Mouse (Mus musculus): ENCODE measurements around the gene Pgm5. TPM values are rescaled to one million over a fixed set of nuclear protein-coding genes. Genes with fewer than 3 reads are reported as not detected.

The Pgm5 gene
- polyA plus RNA-seq, 1 experiment from 2014 or later = 4.7 TPM

DNA sequence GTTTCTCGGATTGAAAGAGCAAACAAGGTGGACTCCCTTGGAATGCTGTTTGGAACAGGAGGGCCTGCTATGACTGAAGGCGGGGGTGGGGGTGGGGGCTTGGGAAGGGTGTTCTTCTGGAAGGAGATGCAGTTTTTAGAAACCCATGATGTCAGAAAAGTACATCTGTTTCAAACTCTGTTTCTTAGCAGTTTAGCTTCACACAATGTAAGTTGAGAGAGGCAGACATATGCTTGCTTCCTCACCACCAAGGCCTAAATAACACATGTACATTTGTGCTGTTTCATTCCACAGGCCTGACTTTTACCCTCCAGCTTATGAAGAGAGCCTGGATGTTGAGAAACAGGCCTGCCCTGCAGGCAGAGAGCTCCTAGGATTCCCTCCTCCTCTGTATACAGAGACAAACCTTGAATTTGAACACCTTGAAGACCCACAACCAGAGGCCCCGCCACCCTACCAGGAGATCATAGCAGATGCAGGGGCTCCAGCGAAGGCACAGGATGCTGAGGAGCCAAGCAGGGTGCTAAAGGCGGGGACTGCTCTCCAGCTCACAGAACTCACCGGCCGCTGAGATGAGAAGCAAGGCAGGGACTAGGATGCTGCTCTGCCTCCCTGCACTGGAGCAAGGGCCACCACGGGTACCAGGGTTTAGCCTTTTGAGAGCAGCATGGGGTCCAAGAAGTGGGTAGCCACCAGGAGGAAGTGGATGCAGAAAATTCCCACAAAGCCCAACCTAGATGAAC, 184.2 kb downstream of the Pgm5 start:
- ATAC-seq (ENCODE audit: insufficient number of reproducible peaks, low FRiP score) = no peak
- Histone ChIP-seq H3K27ac (ENCODE audit: poor library complexity, severe bottlenecking) (no peak overlapping the region), H3K27me3 (replicated peaks) (no peaks in the 10 kb centered on the region), H3K36me3 (no peaks in the 10 kb centered on the region), H3K4me2 (no peak overlapping the region), H3K4me1 (replicated peaks) (peaks cover 33% of the 10 kb centered on the region), H3K4me3 (no peak overlapping the region), H3K9ac (no peak overlapping the region), H3K9me3 (replicated peaks) (no peaks in the 10 kb centered on the region)
- WGBS = 54% methylated on average over 8 of the region's 8 CpGs

DNA sequence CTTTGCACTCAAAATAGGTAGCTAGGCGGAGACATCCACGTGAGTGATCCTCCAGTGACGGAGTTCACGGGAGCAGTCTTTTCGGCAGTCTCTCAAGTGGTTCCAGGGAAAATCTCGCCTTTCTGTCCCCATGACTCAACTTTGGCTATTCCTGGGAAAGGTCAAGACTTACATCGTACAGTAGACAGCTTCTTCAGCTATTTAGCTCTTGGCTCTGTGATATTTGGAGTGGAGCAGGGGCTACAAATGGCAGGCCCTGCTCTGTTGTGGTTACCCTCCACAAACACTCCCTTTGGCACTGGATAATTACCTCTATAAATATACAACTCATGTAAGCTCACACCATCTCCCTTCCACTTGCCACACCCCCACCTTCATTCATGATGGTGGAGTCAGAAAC, 185.2 kb downstream of the Pgm5 start:
- Histone ChIP-seq H3K4me3 (no peak overlapping the region), H3K27me3 (replicated peaks) (no peaks in the 10 kb centered on the region), H3K4me1 (replicated peaks) (peaks cover 40% of the 10 kb centered on the region), H3K27ac (ENCODE audit: poor library complexity, severe bottlenecking) (peak overlapping the region; percentile 31; the same call in 1 of the 2 replicates), H3K36me3 (no peaks in the 10 kb centered on the region), H3K9ac (no peak overlapping the region), H3K9me3 (replicated peaks) (no peaks in the 10 kb centered on the region), H3K4me2 (no peak overlapping the region)
- ATAC-seq (ENCODE audit: insufficient number of reproducible peaks, low FRiP score) = no peak
- WGBS = 46% methylated on average over 7 of the region's 7 CpGs

DNA sequence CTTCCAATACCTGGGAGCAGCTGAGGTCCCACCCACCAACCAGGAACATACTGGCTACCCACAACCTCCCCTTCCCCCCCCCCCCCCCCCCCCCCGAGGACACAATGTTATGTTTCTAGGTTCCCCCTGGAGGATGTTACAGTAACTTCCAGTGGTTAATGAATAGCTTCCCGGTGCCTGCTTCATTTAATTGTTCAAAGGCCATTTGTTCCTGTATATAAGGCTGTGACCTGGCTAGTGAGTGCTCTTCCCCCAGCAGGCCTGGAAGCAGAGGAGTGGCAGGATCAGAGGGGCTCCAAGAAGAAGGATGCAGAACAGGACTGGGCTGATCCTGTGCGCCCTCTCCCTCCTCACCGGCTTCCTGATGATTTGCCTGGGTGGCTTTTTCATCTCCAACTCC, 187.9 kb downstream of the Pgm5 start, which contains the start of gene Tmem252:
TSS of gene Tmem252 (plus strand) at position 247 of the 400 bp plus-strand sequence.
- Histone ChIP-seq H3K27me3 (replicated peaks) (no peaks in the 10 kb centered on the region), H3K36me3 (no peaks in the 10 kb centered on the region), H3K9ac (no peak within 1 kb of the TSS), H3K27ac (ENCODE audit: poor library complexity, severe bottlenecking) (no peak within 1 kb of the TSS), H3K4me3 (no peak within 1 kb of the TSS), H3K4me2 (no peak within 1 kb of the TSS), H3K4me1 (replicated peaks) (peaks cover 40% of the 10 kb centered on the region), H3K9me3 (replicated peaks) (no peaks in the 10 kb centered on the region)
- ATAC-seq (ENCODE audit: insufficient number of reproducible peaks, low FRiP score) = no peak
- WGBS = 69% methylated on average over 4 of the region's 4 CpGs

DNA sequence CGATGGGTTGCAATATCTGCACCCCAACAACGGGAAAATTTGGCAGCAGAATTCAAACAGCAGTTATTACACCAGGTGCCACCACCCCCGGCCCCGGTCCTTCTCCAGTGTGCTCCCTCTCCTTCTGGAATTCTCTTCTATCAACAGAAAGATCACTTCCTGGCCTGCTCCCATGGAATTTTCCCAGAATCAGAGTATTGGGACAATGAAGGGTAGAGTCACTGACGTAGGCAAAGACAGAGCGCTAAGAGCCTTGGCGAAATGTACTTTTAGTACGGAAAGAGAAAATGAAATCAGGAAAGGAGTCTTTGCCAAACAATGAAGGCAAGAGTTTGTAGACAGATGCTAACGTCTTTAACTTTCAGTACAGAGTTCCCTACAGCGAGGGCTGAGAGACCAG, 188.3 kb downstream of the Pgm5 start:
- Histone ChIP-seq H3K9ac (no peak overlapping the region), H3K27me3 (replicated peaks) (no peaks in the 10 kb centered on the region), H3K27ac (ENCODE audit: poor library complexity, severe bottlenecking) (no peak overlapping the region), H3K36me3 (no peaks in the 10 kb centered on the region), H3K4me3 (no peak overlapping the region), H3K4me1 (replicated peaks) (peaks cover 38% of the 10 kb centered on the region), H3K9me3 (replicated peaks) (no peaks in the 10 kb centered on the region), H3K4me2 (no peak overlapping the region)
- WGBS = 74% methylated on average over 10 of the region's 10 CpGs
- ATAC-seq (ENCODE audit: insufficient number of reproducible peaks, low FRiP score) = no peak

DNA sequence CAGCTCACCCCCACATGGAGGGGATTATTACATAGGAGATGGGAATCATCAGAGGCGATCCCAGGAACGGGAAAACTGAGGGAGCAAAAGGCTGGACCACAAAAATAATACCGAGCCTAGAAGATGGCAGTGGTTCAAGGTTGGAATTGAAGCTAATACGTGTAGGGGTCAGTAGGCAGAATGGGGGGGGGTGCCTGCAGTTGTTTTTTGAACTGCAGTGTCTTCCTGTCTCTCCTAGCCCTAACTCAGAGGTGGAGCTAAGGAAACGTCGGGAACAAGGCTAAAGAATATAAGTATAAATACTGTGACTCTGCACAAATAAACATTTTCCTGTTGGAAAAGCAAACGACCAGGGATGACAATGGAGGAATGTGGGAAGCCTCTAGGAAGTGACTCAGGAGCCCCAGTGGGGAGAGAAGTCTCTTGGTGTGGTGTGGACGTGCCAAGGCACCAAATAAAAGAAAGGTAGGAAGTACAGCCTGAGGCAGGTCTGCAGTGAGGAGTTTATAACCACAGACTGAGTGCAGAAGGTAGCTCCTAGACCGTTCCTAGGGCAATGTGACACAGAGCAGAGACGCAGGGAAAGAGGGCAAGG, 189.2 kb downstream of the Pgm5 start:
- Histone ChIP-seq H3K27ac (ENCODE audit: poor library complexity, severe bottlenecking) (no peak overlapping the region), H3K9me3 (replicated peaks) (no peaks in the 10 kb centered on the region), H3K4me3 (no peak overlapping the region), H3K4me1 (replicated peaks) (peaks cover 34% of the 10 kb centered on the region), H3K36me3 (no peaks in the 10 kb centered on the region), H3K4me2 (no peak overlapping the region), H3K9ac (no peak overlapping the region), H3K27me3 (replicated peaks) (no peaks in the 10 kb centered on the region)
- no peak for ATAC-seq (ENCODE audit: insufficient number of reproducible peaks, low FRiP score)
- WGBS = 59% methylated on average over 10 of the region's 10 CpGs

DNA sequence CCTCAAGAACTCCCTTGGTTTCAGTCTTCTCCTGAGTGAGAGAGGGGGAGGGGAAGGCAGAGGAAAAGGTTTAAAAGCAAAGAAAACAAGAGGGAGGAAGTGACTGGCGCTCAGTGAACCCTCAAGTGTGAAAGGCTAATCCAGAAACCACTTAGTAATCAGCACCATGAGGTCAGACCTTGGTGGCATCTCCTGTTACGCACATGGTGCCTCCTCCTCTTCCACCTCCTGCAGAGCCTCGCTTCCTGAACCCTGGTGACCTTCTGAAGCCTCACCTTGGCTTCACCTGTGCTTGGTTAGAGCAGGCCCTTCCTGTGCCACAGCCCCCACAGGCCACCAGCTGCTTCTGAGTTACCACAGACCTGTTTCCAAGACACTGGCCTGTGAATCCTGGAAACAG, 190.1 kb downstream of the Pgm5 start:
- no peaks in the 10 kb centered on the region for H3K36me3 ChIP-seq
- H3K27ac ChIP-seq (ENCODE audit: poor library complexity, severe bottlenecking) = peak overlapping the region; percentile 35; the same call in 1 of the 2 replicates
- no peaks in the 10 kb centered on the region for H3K27me3 ChIP-seq (replicated peaks)
- no peak overlapping the region for H3K4me3 ChIP-seq
- no peak overlapping the region for H3K4me2 ChIP-seq
- 40% methylated on average over 3 of the region's 3 CpGs for WGBS
- no peak overlapping the region for H3K9ac ChIP-seq
- ATAC-seq (ENCODE audit: insufficient number of reproducible peaks, low FRiP score) = peak; percentile 39; the same call in 1 of the 2 replicates
- H3K9me3 ChIP-seq (replicated peaks) = no peaks in the 10 kb centered on the region
- H3K4me1 ChIP-seq (replicated peaks) = peaks cover 25% of the 10 kb centered on the region

DNA sequence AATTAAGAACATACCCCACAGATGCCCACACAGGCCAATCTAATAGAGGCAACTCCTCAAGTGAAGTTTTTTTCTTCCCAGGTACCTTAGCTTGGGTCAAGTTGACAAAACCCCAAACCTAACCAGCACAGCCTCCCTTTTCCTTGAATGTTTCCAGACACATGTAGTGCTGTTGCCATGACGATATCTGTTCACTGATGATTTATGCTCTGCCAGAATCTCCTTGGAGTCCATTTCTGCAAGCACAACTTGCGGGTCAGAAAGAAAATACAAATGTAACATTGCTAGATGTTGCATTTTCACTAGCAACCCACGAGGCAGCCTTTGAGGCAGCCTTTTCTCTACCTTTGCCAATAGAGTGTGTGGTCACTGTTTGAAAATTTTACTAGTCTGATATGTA, 194.1 kb downstream of the Pgm5 start:
- H3K4me1 ChIP-seq (replicated peaks) = peaks cover 13% of the 10 kb centered on the region
- no peak overlapping the region for H3K27ac ChIP-seq (ENCODE audit: poor library complexity, severe bottlenecking)
- H3K9me3 ChIP-seq (replicated peaks) = no peaks in the 10 kb centered on the region
- H3K4me2 ChIP-seq = no peak overlapping the region
- H3K9ac ChIP-seq = no peak overlapping the region
- no peaks in the 10 kb centered on the region for H3K27me3 ChIP-seq (replicated peaks)
- H3K4me3 ChIP-seq = no peak overlapping the region
- no peaks in the 10 kb centered on the region for H3K36me3 ChIP-seq
- no peak for ATAC-seq (ENCODE audit: insufficient number of reproducible peaks, low FRiP score)
- 77% methylated on average over 3 of the region's 3 CpGs for WGBS

DNA sequence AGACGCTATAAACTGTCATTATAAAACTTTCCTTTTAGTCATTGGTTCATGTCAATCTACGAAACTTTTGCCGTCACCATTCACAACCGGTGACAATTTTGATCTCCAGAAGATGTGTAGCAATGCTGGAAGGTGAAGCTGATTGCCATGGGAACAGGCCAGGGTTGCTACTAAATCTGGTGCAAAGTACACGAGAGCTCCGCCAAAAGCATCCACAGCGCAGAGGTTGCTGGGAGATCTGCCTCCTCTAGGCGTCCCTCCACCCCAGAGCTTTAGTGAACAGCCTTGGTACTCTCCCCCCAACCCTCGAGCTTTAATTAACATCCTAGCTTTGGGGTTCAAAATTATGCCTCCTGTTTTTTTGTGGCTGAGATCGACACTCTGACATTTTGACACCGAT, 195.9 kb downstream of the Pgm5 start:
- H3K4me2 ChIP-seq = no peak overlapping the region
- H3K36me3 ChIP-seq = no peaks in the 10 kb centered on the region
- H3K27ac ChIP-seq (ENCODE audit: poor library complexity, severe bottlenecking) = no peak overlapping the region
- H3K27me3 ChIP-seq (replicated peaks) = no peaks in the 10 kb centered on the region
- no peaks in the 10 kb centered on the region for H3K4me1 ChIP-seq (replicated peaks)
- H3K4me3 ChIP-seq = no peak overlapping the region
- WGBS = 73% methylated on average over 11 of the region's 11 CpGs
- H3K9ac ChIP-seq = no peak overlapping the region
- ATAC-seq (ENCODE audit: insufficient number of reproducible peaks, low FRiP score) = no peak
- H3K9me3 ChIP-seq (replicated peaks) = no peaks in the 10 kb centered on the region

DNA sequence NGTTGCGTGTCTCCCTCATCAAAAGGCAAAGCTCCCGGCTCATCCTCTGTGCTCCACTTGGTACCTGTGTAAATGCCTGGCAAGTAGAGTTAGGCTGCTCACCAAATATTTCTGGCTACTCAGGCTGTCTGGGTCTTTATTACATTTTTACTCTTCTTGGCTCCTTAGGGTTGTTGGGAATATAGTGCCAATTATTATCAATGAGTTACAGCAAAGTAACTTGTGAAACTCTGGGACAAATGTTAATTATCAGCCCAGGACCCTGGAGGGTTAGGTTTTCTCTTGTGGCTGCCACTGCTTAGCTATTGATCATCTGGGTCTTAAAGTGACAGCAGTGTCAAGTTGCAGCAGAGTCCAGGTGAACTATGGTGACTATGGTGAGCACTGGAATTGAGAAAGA, 199.3 kb downstream of the Pgm5 start:
- no peaks in the 10 kb centered on the region for H3K9me3 ChIP-seq (replicated peaks)
- no peaks in the 10 kb centered on the region for H3K27me3 ChIP-seq (replicated peaks)
- no peak overlapping the region for H3K27ac ChIP-seq (ENCODE audit: poor library complexity, severe bottlenecking)
- H3K36me3 ChIP-seq = no peaks in the 10 kb centered on the region
- ATAC-seq (ENCODE audit: insufficient number of reproducible peaks, low FRiP score) = no peak
- 95% methylated on average over 2 of the region's 2 CpGs for WGBS
- no peak overlapping the region for H3K9ac ChIP-seq
- H3K4me3 ChIP-seq = no peak overlapping the region
- H3K4me1 ChIP-seq (replicated peaks) = peaks cover 6% of the 10 kb centered on the region; the same call in 1 of the 2 replicates
- no peak overlapping the region for H3K4me2 ChIP-seq

DNA sequence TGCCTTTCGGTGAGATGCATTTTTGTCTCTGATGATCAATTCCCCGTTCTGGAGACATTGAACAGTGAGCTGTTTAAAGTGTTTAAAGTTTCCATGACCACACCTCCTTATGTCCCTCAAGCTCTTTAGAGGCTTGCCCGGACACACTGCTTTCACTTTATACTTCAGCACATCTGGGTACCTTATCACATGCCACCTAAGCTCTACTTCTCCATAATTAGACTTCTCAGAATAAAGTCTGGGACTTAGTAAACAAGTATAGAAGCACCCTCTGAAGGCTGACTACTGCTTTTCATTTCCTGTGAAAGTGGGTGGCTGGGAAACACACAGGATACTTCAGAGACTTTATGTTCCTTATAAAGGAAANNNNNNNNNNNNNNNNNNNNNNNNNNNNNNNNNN, 204.7 kb downstream of the Pgm5 start:
- Histone ChIP-seq H3K9ac (no peak overlapping the region), H3K27me3 (replicated peaks) (no peaks in the 10 kb centered on the region), H3K27ac (ENCODE audit: poor library complexity, severe bottlenecking) (no peak overlapping the region), H3K4me3 (no peak overlapping the region), H3K9me3 (replicated peaks) (no peaks in the 10 kb centered on the region), H3K4me1 (replicated peaks) (peaks cover 22% of the 10 kb centered on the region), H3K36me3 (no peaks in the 10 kb centered on the region), H3K4me2 (no peak overlapping the region)
- no peak for ATAC-seq (ENCODE audit: insufficient number of reproducible peaks, low FRiP score)
- 49% methylated on average over 3 of the region's 3 CpGs for WGBS

DNA sequence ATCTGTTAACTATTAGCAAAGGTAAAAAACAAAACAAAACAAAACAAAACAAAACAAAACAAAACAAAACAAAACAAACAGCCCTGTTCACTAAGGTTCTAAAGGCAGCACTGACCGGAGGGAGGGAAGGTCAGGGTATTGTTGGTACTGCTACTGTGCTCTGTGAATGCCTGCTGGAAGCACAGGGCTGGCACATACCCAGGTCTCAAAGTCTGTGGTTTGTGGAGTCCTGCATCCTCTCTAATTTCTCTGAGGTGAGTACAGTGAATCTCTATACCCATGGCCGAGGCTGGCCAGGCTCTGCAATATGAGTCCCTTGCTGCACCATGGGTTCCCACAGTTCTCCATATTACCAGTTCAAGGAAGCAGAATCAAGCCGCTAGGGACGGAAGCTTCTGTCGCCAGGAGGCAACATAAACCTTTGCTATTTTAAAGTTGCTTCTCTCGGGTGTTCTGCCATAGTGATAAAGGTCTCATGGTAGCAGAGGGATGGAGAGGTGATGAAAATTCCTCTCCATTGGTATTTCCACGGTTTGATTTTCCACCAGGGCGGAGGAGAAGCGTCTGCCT, 208.3 kb downstream of the Pgm5 start:
- H3K4me3 ChIP-seq = no peak overlapping the region
- H3K9ac ChIP-seq = no peak overlapping the region

More for the DNA sequence above, 208.3 kb downstream of the Pgm5 start:
- H3K27me3 ChIP-seq (replicated peaks) = no peaks in the 10 kb centered on the region
- no peaks in the 10 kb centered on the region for H3K9me3 ChIP-seq (replicated peaks)
- peak overlapping the region; percentile 24 for H3K4me2 ChIP-seq
- peaks cover 16% of the 10 kb centered on the region for H3K4me1 ChIP-seq (replicated peaks)
- WGBS = 43% methylated on average over 9 of the region's 9 CpGs
- H3K27ac ChIP-seq (ENCODE audit: poor library complexity, severe bottlenecking) = no peak overlapping the region
- ATAC-seq (ENCODE audit: insufficient number of reproducible peaks, low FRiP score) = no peak
- H3K36me3 ChIP-seq = no peaks in the 10 kb centered on the region

Measured in heart, embryonic 12.5 days (tissue).